In the genomic region with DNA sequence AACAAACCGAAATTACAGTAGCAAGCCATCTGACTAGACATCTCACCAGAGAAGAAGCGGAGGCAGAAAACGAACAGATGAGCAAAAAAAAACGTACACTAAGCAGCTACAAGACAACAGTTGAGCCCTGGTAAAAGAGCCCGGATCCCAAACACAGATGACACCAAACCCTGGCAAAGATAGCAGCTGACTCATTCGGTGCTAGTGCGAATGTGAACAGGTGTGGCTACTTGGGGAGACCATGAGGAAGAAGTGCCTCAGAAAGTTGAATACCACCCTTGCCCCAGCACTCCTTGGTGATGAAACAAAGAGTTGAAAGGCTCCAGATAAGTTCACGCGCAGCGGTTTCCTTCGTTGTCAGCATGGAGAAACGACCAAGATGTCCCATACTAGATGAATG, we compare ENCODE assay signal across 20 mouse cellular contexts.
"Had no signal": no experiment of that assay in that cellular context is flagged by ENCODE, and none has a peak within 500 bp of the region (broad histone marks: within the 10 kb centered on the region; RNA-seq: fewer than 3 reads in every experiment).

No protein-coding gene starts in this region.

- H3K36me3 ChIP-seq: liver, embryonic 15.5 days; lung, embryonic 15.5 days; neural tube, embryonic 12.5 days had no signal

- H3K4me1 ChIP-seq: liver, embryonic 15.5 days; lung, embryonic 15.5 days; megakaryocyte, embryonic 14.5 days; neural tube, embryonic 12.5 days had no signal

- H3K27ac ChIP-seq: liver, embryonic 15.5 days; lung, embryonic 15.5 days; macrophage; neural tube, embryonic 12.5 days had no signal

- H3K4me3 ChIP-seq: liver, embryonic 15.5 days; lung, embryonic 15.5 days; megakaryocyte, embryonic 14.5 days; neural tube, embryonic 12.5 days had no signal

- H3K27me3 ChIP-seq: liver, embryonic 15.5 days; lung, embryonic 15.5 days; neural tube, embryonic 12.5 days had no signal

- H3K4me2 ChIP-seq: liver, embryonic 15.5 days; lung, embryonic 15.5 days; midbrain, embryonic 11.5 days; neural tube, embryonic 12.5 days had no signal

- ATAC-seq: liver, postnatal 0 days; lung, postnatal 0 days; midbrain, embryonic 16.5 days had no signal

- H3K9me3 ChIP-seq: liver, embryonic 15.5 days; lung, embryonic 15.5 days; neural tube, embryonic 12.5 days had no signal

- DNase-seq: liver, postnatal 0 days; lung, adult 2 months; lung, postnatal 14 days; lung, postnatal 36 days; midbrain, embryonic 14.5 days; right cerebral cortex, adult 18-20 months; right cerebral cortex, postnatal 25 days; right cerebral cortex, postnatal 4 days; spleen, adult 18-20 months; thymus, adult 18-20 months; thymus, postnatal 25 days; thymus, postnatal 4 days had no signal

- H3K9ac ChIP-seq: liver, embryonic 15.5 days; liver, postnatal 0 days; lung, embryonic 15.5 days; neural tube, embryonic 12.5 days had no signal
